ENCODE assay signal across 1 mouse cellular context in the genomic region with DNA sequence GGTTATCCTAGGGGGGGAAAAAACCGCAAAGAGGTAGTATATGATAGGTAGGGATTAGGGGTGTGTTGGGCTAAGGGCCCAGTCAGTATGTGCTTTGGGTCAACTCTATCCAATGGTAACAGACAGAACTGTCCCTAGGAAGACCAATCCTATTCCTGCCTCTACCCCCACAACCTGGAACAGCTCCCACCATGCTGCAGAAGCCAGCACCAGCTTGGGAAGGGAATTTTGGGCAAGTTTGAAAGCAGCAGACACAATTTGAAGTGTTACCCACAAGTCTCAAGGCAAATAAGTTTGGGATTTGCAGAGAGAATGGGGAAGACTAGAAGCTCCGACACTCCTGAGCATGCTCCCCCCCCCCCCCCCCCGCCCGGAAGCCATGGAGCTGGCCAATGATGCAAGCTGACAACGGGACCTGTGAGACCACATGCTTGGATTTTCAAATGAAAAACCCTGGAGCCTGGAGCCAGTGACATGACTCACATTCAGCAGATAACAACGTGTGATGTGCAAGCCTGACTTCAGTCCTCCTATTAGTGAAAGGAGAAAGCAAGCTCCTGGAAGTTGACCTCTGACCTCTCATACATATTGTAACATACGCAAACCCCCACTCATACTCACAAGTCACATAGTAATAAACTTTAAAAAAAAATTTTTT.
TF ChIP-seq lines count a peak whose summit lies in the region.

No protein-coding gene starts in this region.

TF ChIP-seq in CH12.LX, 34 proteins besides CTCF, POLR2A, EP300 and RAD21 (continued from another document):
- TF ChIP-seq MEF2A (IDR thresholded peaks at IDR 0.05; ENCODE audit: borderline replicate concordance, low read depth, low read length) = no peak
- no peak for TF ChIP-seq MAX (IDR thresholded peaks at IDR 0.05; ENCODE audit: low read length)
- no peak for TF ChIP-seq ZNF384 (IDR thresholded peaks at IDR 0.05; ENCODE audit: low read depth, low read length)
